Mouse (Mus musculus): Measurements from ENCODE around the gene Irf2bpl.

The Irf2bpl gene

GRCm38 (mm10) chr12:86884197-86885058 is at the start of gene Irf2bpl:
Gene Irf2bpl, minus strand, starts transcription at chr12:86884798.
- peak; percentile 100 for DNase-seq (ENCODE audit: low spot score)

GRCm38 (mm10) chr12:86932575-86932952 is 48.0 kb upstream of the Irf2bpl start:
- DNase-seq (ENCODE audit: low spot score) = no peak

GRCm38 (mm10) chr12:86931919-86932574 is 47.4 kb upstream of the Irf2bpl start:
- DNase-seq (ENCODE audit: low spot score) = peak; percentile 44

- no peak for DNase-seq (ENCODE audit: low spot score)
Measured at GRCm38 (mm10) chr12:86930934-86931729, 46.5 kb upstream of the Irf2bpl start.

GRCm38 (mm10) chr12:86923837-86924236 is 39.2 kb upstream of the Irf2bpl start:
- DNase-seq (ENCODE audit: low spot score) = peak; percentile 76

GRCm38 (mm10) chr12:86918983-86919722 is 34.6 kb upstream of the Irf2bpl start:
- no peak for DNase-seq (ENCODE audit: low spot score)

- no peak for DNase-seq (ENCODE audit: low spot score)
Measured at GRCm38 (mm10) chr12:86918361-86918967, 33.9 kb upstream of the Irf2bpl start.

GRCm38 (mm10) chr12:86916796-86917573 is 32.4 kb upstream of the Irf2bpl start:
- DNase-seq (ENCODE audit: low spot score) = no peak

- DNase-seq (ENCODE audit: low spot score) = no peak
Measured at GRCm38 (mm10) chr12:86915617-86916016, 31.0 kb upstream of the Irf2bpl start.

- no peak for DNase-seq (ENCODE audit: low spot score)
Measured at GRCm38 (mm10) chr12:86914756-86915155, 30.2 kb upstream of the Irf2bpl start.

- DNase-seq (ENCODE audit: low spot score) = no peak
Measured at GRCm38 (mm10) chr12:86914351-86914750, 29.8 kb upstream of the Irf2bpl start.

- DNase-seq (ENCODE audit: low spot score) = no peak
Measured at GRCm38 (mm10) chr12:86912335-86913093, 27.9 kb upstream of the Irf2bpl start.

GRCm38 (mm10) chr12:86911482-86911931 is 26.9 kb upstream of the Irf2bpl start:
- DNase-seq (ENCODE audit: low spot score) = no peak

GRCm38 (mm10) chr12:86906395-86906794 is 21.8 kb upstream of the Irf2bpl start:
- peak; percentile 86 for DNase-seq (ENCODE audit: low spot score)

GRCm38 (mm10) chr12:86905876-86906275 is 21.3 kb upstream of the Irf2bpl start:
- no peak for DNase-seq (ENCODE audit: low spot score)

GRCm38 (mm10) chr12:86905203-86905602 is 20.6 kb upstream of the Irf2bpl start:
- peak; percentile 46 for DNase-seq (ENCODE audit: low spot score)

- DNase-seq (ENCODE audit: low spot score) = no peak
Measured at GRCm38 (mm10) chr12:86903828-86904806, 19.5 kb upstream of the Irf2bpl start.

GRCm38 (mm10) chr12:86899461-86900179 is 15.0 kb upstream of the Irf2bpl start:
- DNase-seq (ENCODE audit: low spot score) = no peak
